In the genomic region with DNA sequence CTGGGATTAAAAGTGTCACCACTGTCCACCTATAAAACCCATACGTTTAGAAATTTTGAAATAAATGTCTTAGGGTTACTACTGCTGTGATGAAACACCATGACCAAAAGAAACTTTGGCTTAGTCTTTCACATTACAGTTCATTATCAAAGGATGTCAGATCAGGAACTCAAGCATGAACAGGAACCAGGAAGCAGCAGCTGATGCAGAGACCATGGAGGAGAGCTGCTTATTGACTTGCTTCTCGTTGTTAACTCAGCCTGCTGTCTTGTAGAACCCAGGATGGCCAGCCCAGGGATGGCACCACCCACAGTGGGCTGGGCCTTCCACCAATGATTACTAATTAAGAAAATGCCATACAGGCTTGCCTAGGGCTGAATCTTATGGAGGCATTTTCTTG, we compare ENCODE assay signal across 21 mouse cellular contexts.
"Had no signal": no experiment of that assay in that cellular context is flagged by ENCODE, and none has a peak within 500 bp of the region (broad histone marks: within the 10 kb centered on the region; RNA-seq: fewer than 3 reads in every experiment).

No protein-coding gene starts in this region.

- H3K4me2 ChIP-seq: kidney, embryonic 15.5 days; limb, embryonic 12.5 days; limb, embryonic 15.5 days; liver, embryonic 11.5 days; lung, embryonic 15.5 days; midbrain, embryonic 11.5 days had no signal

- H3K4me3 ChIP-seq: kidney, embryonic 15.5 days; left cerebral cortex, adult 2 months; limb, embryonic 12.5 days; limb, embryonic 15.5 days; lung, embryonic 15.5 days had no signal

- DNase-seq: kidney, postnatal 10 days; kidney, postnatal 36 days; layer of hippocampus, postnatal 36 days; lung, adult 18-20 months; lung, postnatal 10 days; midbrain, embryonic 14.5 days; right cerebral cortex, adult 18-20 months; right cerebral cortex, postnatal 14 days; right cerebral cortex, postnatal 4 days; thymus, adult 2 months; thymus, postnatal 14 days; thymus, postnatal 4 days had no signal

- H3K9ac ChIP-seq: kidney, embryonic 15.5 days; limb, embryonic 12.5 days; limb, embryonic 15.5 days; liver, embryonic 14.5 days; lung, embryonic 15.5 days had no signal

- H3K9me3 ChIP-seq: kidney, embryonic 15.5 days; limb, embryonic 12.5 days; limb, embryonic 15.5 days; lung, embryonic 15.5 days had no signal

- H3K27me3 ChIP-seq: kidney, embryonic 15.5 days; limb, embryonic 12.5 days; limb, embryonic 15.5 days; lung, embryonic 15.5 days had no signal

- ATAC-seq: intestine, embryonic 16.5 days had no signal

- H3K27ac ChIP-seq: kidney, embryonic 15.5 days; left cerebral cortex, adult 2 months; limb, embryonic 12.5 days; limb, embryonic 15.5 days; liver, embryonic 14.5 days; lung, embryonic 15.5 days had no signal

- H3K4me1 ChIP-seq: limb, embryonic 12.5 days; limb, embryonic 15.5 days; lung, embryonic 15.5 days had no signal

- H3K36me3 ChIP-seq: kidney, embryonic 15.5 days; limb, embryonic 12.5 days; limb, embryonic 15.5 days; lung, embryonic 15.5 days had no signal
